Mouse (Mus musculus) lung, embryonic 16.5 days (tissue): ENCODE results near the gene Mab21l3. TPM values are rescaled to one million over a fixed set of nuclear protein-coding genes. Genes with fewer than 3 reads are reported as not detected.

Experiments
- ATAC-seq: fragments of 200-750 bp; cut with Nextera tagmentation; 2 replicates; pipeline ENCODE4 v1.8.0; 2017; ENCODE audit warnings: low read depth, mild to moderate bottlenecking, moderate library complexity
- H3K27ac ChIP-seq: fragments of 300-500 bp; sonication (generic); 2 replicates; pipeline ENCODE4 v1.5.1; 2014; ENCODE audit warnings: mild to moderate bottlenecking, control low read depth, low read length
- H3K27me3 ChIP-seq: fragments of 300-500 bp; sonication (generic); 2 replicates; pipeline ENCODE4 v1.6.1; 2014; ENCODE audit warnings: low read depth, low read length, mixed read lengths; ENCODE audit not compliant: control insufficient read depth, insufficient read depth
- H3K36me3 ChIP-seq: fragments of 300-500 bp; sonication (generic); 2 replicates; pipeline ENCODE4 v1.6.1; 2014; ENCODE audit warnings: low read length; ENCODE audit not compliant: control insufficient read depth, insufficient read depth
- H3K4me1 ChIP-seq: fragments of 300-500 bp; sonication (generic); replicated peaks from 2 replicates; pipeline ENCODE4 v1.6.1; 2014; ENCODE audit warnings: low read length, mixed read lengths; ENCODE audit not compliant: control insufficient read depth, insufficient read depth
- H3K4me2 ChIP-seq: fragments of 300-500 bp; sonication (generic); 2 replicates; pipeline ENCODE4 v1.6.1; 2014; ENCODE audit warnings: low read depth, low read length, control low read depth
- H3K4me3 ChIP-seq: fragments of 300-500 bp; sonication (generic); 2 replicates; pipeline ENCODE4 v1.5.1; 2014; ENCODE audit warnings: mild to moderate bottlenecking, low read length, control low read depth
- H3K9ac ChIP-seq: fragments of 300-500 bp; sonication (generic); 2 replicates; pipeline ENCODE4 v1.6.1; 2014; ENCODE audit warnings: low read length, control low read depth
- H3K9me3 ChIP-seq: fragments of 300-500 bp; sonication (generic); 2 replicates; pipeline ENCODE4 v1.6.1; 2016; ENCODE audit warnings: low read length; ENCODE audit not compliant: control insufficient read depth
- WGBS: fragments of 180-500 bp; shearing (Covaris S2); extraction: QIAGEN DNeasy Blood & Tissue Kit; methylation state at CpG from one replicate; pipeline ENCODE4 v1.1.7; 2014; 5-methylcytosine and 5-hydroxymethylcytosine counted together
- polyA plus RNA-seq: library from polyadenylated mRNA; unstranded; fragments of >200 nt; fragmentation: Nextera tagmentation; extraction: Ambion mirVana; gene quantifications from 2 replicates; pipeline ENCODE4 v1.2.1, GENCODE M21; 2015

Gene Mab21l3
- polyA plus RNA-seq, result 0.36 and 0.43 TPM in 2 replicates

- ATAC-seq, result no peak
- H3K4me3 ChIP-seq, result no peak within 1 kb of the TSS
- no peaks in the 10 kb centered on the region for H3K27me3 ChIP-seq
- no peak within 1 kb of the TSS for H3K27ac ChIP-seq
- no peaks in the 10 kb centered on the region for H3K36me3 ChIP-seq
- no peak within 1 kb of the TSS for H3K4me2 ChIP-seq
- 75% methylated on average over 5 of the region's 5 CpGs for WGBS
- H3K4me1 ChIP-seq, result no peaks in the 10 kb centered on the region
- no peaks in the 10 kb centered on the region for H3K9me3 ChIP-seq
- no peak within 1 kb of the TSS for H3K9ac ChIP-seq
Measured at GRCm38 (mm10) chr3:101848816-101849215, at the start of gene Mab21l3. Gene Mab21l3, minus strand, starts transcription at chr3:101848959.

GRCm38 (mm10) chr3:101897377-101897974, 48.7 kb upstream of the Mab21l3 start:
- H3K27me3 ChIP-seq, result no peaks in the 10 kb centered on the region
- peaks cover 4% of the 10 kb centered on the region; the same call in 1 of the 2 replicates for H3K4me1 ChIP-seq
- no peak overlapping the region for H3K27ac ChIP-seq
- H3K4me3 ChIP-seq, result no peak overlapping the region
- 77% methylated on average over 15 of the region's 15 CpGs for WGBS
- no peaks in the 10 kb centered on the region for H3K36me3 ChIP-seq
- H3K9me3 ChIP-seq, result no peaks in the 10 kb centered on the region
- no peak for ATAC-seq
- H3K4me2 ChIP-seq, result no peak overlapping the region
- no peak overlapping the region for H3K9ac ChIP-seq

DNA sequence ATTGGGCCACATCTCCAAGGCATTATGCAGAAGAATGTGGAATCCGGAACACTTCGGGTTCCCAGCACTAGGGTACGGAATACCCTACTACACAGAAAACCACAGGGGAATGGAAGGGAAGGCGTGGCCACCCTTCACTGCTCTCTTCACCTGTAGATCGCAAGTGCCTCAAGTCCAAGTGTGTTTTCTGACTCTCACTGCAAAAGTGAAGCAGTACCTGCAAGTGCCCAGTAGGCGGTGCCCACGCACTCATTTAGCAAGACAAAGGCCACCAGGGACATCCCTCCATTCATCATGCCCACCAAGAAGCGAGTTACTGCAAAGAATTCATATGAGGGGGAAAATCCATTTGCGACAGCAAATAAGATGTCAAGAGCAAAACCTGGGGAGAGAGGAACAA, 48.1 kb upstream of the Mab21l3 start:
- no peaks in the 10 kb centered on the region for H3K36me3 ChIP-seq
- H3K9ac ChIP-seq, result no peak overlapping the region
- no peaks in the 10 kb centered on the region for H3K27me3 ChIP-seq
- ATAC-seq, result no peak
- H3K4me1 ChIP-seq, result no peaks in the 10 kb centered on the region
- WGBS, result 22% methylated on average over 9 of the region's 9 CpGs
- no peak overlapping the region for H3K4me2 ChIP-seq
- H3K9me3 ChIP-seq, result no peaks in the 10 kb centered on the region
- no peak overlapping the region for H3K27ac ChIP-seq
- no peak overlapping the region for H3K4me3 ChIP-seq

DNA sequence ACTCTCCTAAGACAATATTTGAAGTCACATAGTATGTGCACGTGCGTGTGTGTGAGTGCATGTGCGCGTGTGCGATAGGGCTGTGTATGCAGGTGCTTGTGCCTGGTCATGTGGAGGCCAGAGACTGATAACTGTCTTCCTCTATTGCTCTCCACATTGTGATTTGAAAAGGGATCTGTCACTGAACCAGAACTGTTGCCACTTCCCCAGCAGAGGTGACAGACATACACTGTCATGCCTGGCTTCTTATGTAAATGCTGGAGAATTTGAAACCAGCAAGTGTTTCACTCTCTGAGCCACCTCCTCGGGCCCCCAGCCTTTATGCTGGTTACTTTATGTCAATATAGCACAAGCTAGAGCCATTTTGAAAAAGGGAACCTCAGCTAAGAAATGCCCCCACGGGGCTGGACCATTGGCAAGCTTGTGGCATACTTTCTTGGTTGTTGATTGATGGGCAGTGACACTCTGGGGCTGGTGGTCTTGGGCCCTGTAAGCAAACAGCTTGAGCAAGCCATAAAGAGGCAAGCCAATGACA, 46.7 kb upstream of the Mab21l3 start:
- no peak overlapping the region for H3K4me3 ChIP-seq
- no peaks in the 10 kb centered on the region for H3K36me3 ChIP-seq
- H3K9ac ChIP-seq, result no peak overlapping the region
- no peaks in the 10 kb centered on the region for H3K27me3 ChIP-seq
- no peak overlapping the region for H3K4me2 ChIP-seq
- H3K4me1 ChIP-seq, result no peaks in the 10 kb centered on the region
- ATAC-seq, result no peak
- no peak overlapping the region for H3K27ac ChIP-seq
- no peaks in the 10 kb centered on the region for H3K9me3 ChIP-seq
- WGBS, result 76% methylated on average over 7 of the region's 7 CpGs

- Histone ChIP-seq H3K4me3 (no peak overlapping the region), H3K27ac (no peak overlapping the region), H3K9ac (no peak overlapping the region), H3K36me3 (no peaks in the 10 kb centered on the region), H3K27me3 (no peaks in the 10 kb centered on the region), H3K4me2 (no peak overlapping the region), H3K9me3 (no peaks in the 10 kb centered on the region), H3K4me1 (peaks cover 12% of the 10 kb centered on the region)
- 15% methylated on average over 3 of the region's 3 CpGs for WGBS
- peak; percentile 95 for ATAC-seq
Measured at GRCm38 (mm10) chr3:101885591-101885990, 36.8 kb upstream of the Mab21l3 start.

- Histone ChIP-seq H3K4me2 (no peak overlapping the region), H3K9me3 (no peaks in the 10 kb centered on the region), H3K9ac (no peak overlapping the region), H3K27ac (no peak overlapping the region; the same call in 1 of the 2 replicates), H3K27me3 (no peaks in the 10 kb centered on the region), H3K36me3 (no peaks in the 10 kb centered on the region), H3K4me3 (no peak overlapping the region), H3K4me1 (peaks cover 14% of the 10 kb centered on the region)
- peak; percentile 24; the same call in 1 of the 2 replicates for ATAC-seq
- 30% methylated on average over 4 of the region's 4 CpGs for WGBS
Measured at GRCm38 (mm10) chr3:101885041-101885440, 36.3 kb upstream of the Mab21l3 start.

DNA sequence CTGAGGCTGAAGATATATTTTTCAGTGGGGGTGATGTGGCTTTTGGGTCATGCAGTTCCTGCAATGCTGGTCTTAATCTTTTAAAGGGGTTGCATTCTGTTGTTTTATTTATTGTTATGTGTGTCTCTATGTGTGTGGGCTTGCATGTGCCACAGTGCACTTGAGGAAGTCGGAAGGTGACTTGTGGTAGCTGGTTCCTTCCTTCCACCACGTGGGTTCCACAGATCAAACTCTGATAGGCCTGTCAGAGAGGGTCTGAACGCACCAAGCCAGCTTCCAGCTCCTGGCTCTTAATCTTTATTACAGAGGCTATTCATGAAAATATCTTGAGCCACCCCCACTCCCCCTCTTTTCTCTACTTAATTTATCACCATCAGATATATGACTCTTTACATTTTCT, 35.1 kb upstream of the Mab21l3 start:
- H3K4me3 ChIP-seq, result no peak overlapping the region
- H3K36me3 ChIP-seq, result no peaks in the 10 kb centered on the region
- ATAC-seq, result no peak
- 52% methylated on average over 3 of the region's 3 CpGs for WGBS
- H3K9me3 ChIP-seq, result no peaks in the 10 kb centered on the region
- H3K9ac ChIP-seq, result no peak overlapping the region
- H3K27me3 ChIP-seq, result no peaks in the 10 kb centered on the region
- no peak overlapping the region for H3K27ac ChIP-seq
- H3K4me2 ChIP-seq, result no peak overlapping the region
- peaks cover 14% of the 10 kb centered on the region for H3K4me1 ChIP-seq

DNA sequence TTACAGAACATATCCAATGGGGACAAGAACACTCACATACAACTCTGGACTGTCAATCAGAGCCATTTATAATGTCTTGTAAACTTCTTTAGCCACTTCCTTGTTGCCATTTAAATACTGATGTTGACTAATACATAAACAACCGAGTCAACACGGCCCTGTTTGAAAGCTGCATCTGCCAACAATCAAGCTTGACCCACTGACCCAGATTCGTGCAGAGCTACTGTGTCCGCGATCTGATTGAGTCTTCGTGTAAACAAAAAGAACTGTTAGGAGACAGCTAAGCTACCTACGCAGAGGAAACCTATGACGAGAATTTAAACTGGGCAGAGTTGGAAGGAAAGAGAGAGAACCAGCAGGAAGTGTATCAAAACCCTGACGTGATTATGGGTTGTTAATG, 33.0 kb upstream of the Mab21l3 start:
- Histone ChIP-seq H3K9me3 (no peaks in the 10 kb centered on the region), H3K9ac (no peak overlapping the region), H3K4me2 (no peak overlapping the region), H3K36me3 (no peaks in the 10 kb centered on the region), H3K27ac (no peak overlapping the region), H3K4me3 (no peak overlapping the region), H3K27me3 (no peaks in the 10 kb centered on the region), H3K4me1 (peaks cover 20% of the 10 kb centered on the region)
- ATAC-seq, result no peak
- 44% methylated on average over 9 of the region's 9 CpGs for WGBS

DNA sequence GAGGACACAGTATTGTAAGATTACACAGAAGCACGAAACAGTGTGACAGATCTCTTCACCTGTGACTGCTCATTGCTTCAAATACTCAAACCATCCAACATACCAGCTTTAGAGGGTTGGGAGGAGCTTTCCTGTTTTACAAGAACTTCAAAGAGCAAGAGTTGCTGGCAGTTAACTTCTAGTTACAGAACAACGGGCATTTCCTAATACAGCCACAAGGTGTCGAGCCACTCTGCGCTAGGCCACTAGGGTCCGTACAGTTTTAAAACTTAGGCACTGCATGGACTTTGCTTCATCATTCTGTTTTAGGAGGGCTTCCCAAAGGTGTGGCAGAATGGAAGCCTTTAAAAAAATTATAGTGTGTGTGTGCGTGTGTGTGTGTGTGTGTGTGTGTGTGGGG, 32.1 kb upstream of the Mab21l3 start:
- Histone ChIP-seq H3K27me3 (no peaks in the 10 kb centered on the region), H3K9ac (no peak overlapping the region), H3K4me1 (peaks cover 23% of the 10 kb centered on the region), H3K4me3 (no peak overlapping the region), H3K36me3 (no peaks in the 10 kb centered on the region), H3K4me2 (no peak overlapping the region), H3K27ac (peak overlapping the region; percentile 23; the same call in 1 of the 2 replicates), H3K9me3 (no peaks in the 10 kb centered on the region)
- WGBS, result 50% methylated on average over 6 of the region's 6 CpGs
- ATAC-seq, result peak; percentile 23; the same call in 1 of the 2 replicates
